Mouse (Mus musculus) lung, adult 2 months (tissue): Measurements from ENCODE around the gene Klhl29.

Experiments
- CTCF ChIP-seq: fragments of 200-500 bp; IDR thresholded peaks from 2 replicates; pipeline ENCODE4 v1.5.1; 2011; ENCODE audit warnings: mild to moderate bottlenecking, low read length, control low read depth; ENCODE audit not compliant: insufficient read depth
- POLR2A ChIP-seq: fragments of 200-500 bp; IDR thresholded peaks from 2 replicates; pipeline ENCODE4 v1.6.1; 2011; ENCODE audit warnings: low read depth, mild to moderate bottlenecking, control low read depth, low read length, borderline replicate concordance; ENCODE audit errors: extremely low read depth

DNA sequence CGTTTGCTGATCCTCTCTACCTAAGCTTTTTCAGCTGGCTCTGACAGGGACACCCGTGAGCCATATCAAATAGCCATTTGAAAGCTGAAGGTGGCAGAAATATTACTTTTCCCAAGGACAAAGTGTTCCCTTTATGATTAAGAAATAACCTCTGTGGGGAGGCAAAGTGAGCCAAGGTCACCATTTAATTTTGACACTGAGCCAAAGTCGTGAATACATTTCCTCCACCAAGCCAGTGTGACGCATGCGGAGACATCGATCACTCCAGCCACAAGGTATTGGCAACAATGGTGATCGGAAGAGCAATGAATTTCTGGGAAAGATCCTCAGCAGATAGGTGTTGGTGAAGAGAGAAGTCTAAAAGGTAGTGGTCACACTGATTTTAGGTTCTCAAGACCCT lies 83.2 kb downstream of the Klhl29 start:
- TF ChIP-seq CTCF (no peak), POLR2A (no peak)
